Mouse (Mus musculus) gastrocnemius, postnatal 4 days (tissue): ENCODE results near the gene Slit3. TPM values are rescaled to one million over a fixed set of nuclear protein-coding genes. Genes with fewer than 3 reads are reported as not detected.
A peak's percentile ranks its signal among the peaks of the same experiment; 100 is the strongest.

Experiments
- DNase-seq, 2 experiments: peaks; one replicate each; pipeline ENCODE4 v3.0.0; 2021 to 2022; ENCODE audit warnings: low spot score in 2 of 2, mixed read lengths in 2 of 2
- total RNA-seq, 2 experiments: library from RNA; stranded (reverse); gene quantifications; 2 replicates each; pipeline ENCODE4 v1.2.3; 2021

Gene Slit3
- total RNA-seq, 2 experiments from 2014 or later, result 17.0 to 24.0 TPM

GRCm38 (mm10) chr11:35264749-35265148, 143.7 kb downstream of the Slit3 start:
- no peak for DNase-seq

DNA sequence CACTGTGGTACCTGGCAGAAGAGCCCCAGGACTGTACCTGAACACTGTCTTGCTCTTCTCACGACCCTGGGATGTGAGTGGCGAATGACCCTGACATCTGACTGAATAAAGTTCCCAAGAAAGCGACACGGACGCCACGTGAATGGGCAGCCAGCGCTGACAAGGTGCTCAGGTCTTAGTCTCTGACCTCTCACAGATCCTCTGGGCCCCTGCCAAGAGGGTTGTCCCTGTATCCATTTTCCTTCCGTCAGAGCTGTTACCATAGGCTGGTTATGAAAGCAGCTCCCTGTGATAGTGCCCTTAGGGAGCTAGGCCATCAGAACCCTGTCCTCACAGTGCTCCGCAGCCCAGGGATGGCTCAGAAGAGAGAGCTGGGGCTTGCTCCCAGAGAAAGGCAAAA, 149.4 kb downstream of the Slit3 start:
- no peak for DNase-seq

GRCm38 (mm10) chr11:35273416-35273815, 152.4 kb downstream of the Slit3 start:
- DNase-seq, result peak in 1 of 2 experiments; percentile 23

DNA sequence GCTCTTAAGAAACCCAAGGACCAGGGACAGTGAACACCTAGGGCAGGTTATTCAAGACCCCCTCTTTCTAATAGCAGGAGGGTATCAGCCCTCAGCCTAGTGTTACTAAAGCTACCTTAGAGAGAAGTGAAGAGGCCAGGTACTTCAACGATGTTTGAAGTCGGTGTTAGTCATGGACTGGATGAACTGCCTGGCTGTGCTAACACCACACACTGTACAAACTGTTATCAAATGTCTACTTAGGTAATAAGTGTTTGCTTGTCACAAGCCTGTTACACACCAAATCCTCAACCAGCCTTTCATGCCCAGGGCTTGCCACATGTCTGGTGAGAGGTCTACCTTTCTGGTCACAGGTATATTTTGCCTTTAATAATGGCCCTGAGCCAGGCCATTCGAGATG, 153.0 kb downstream of the Slit3 start:
- DNase-seq, result no peak

DNA sequence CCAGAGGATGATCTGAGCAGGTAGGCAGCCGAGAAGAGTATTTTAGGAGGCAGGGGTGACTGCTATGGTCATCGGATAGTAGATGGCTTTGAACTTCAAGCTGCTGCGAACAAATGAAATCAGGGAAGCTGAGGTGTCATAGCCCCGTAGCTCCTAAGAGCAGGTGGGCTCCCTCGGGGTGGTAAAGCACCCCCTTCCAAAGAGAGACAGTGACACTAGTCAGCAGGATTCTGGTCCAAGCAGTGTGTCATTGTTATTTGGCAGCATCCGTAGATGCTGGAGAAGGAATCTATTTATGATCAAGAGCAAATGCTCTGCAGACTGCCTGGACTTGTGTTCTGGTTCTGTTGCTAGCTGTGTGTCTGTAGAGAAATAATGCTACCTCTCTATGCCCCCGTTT, 154.3 kb downstream of the Slit3 start:
- no peak for DNase-seq

DNA sequence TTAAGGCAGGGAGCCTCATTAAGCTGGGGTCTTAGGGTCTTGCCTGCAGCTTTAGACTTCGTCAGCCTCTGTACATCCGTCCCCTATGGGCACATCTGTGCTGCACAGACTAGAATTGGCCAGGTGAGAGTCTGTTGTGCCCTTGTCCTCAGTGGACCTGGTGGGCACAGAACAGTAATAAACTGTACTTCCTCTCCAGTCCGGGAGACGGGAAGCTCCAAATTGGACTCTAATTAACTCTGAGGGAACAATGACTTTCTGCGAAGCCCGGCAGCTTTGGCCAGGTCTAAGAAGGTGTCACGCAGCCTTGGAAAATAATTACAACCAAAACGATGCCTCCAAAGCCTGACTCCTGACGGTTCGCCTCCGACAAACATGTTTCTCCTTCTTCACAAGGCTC, 155.0 kb downstream of the Slit3 start:
- DNase-seq, result no peak

- no peak for DNase-seq
Measured at GRCm38 (mm10) chr11:35278128-35278769, 157.2 kb downstream of the Slit3 start.

DNA sequence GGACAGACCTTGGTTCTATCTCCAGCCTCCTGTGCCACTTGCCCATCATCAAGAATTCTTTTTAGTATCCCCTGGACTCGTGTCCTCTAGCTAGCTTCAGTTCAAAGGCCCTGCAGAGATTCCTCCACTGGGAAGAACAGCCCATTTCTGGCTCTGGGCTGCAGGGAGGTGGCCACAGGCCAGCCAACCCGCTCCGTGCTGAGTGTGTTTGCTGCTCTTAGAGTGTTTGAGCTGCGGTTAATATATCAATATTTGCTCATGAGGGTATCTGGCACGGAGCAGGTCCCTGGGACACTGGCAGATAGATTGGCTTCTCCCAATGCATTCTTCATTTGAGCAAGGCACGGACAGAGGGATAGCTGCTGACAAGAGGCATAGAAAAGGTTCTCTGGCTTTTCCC, 159.8 kb downstream of the Slit3 start:
- no peak for DNase-seq

DNA sequence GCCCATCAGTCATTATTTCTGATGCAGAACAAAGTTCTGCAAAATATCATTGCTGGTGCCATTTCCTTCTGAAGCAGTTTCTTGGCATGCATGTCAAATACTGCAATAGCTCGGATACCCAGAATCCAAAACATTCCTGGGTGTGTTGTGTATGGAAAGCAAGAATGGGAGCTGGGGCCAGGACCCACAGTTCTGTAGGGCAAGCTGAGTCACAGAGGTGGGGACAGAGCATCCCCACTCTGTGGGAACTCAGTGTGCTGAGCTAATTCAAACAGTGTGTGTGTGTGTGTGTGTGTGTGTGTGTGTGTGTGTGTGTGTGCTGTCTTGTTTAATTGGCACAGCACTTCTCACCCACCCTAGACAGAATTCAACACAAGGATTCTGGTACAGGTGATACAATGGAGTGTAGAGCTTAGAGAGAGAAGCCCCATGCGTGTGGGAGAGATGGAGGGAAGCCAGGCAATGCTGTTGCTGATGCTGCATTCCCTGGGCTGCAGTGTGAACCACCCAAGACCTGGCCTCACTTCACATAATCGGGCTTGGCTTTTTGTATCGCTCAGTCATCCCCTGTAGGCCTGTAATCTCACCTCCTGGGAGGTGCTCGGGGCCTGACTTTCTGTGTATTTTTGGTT, 161.1 kb downstream of the Slit3 start:
- no peak for DNase-seq

DNA sequence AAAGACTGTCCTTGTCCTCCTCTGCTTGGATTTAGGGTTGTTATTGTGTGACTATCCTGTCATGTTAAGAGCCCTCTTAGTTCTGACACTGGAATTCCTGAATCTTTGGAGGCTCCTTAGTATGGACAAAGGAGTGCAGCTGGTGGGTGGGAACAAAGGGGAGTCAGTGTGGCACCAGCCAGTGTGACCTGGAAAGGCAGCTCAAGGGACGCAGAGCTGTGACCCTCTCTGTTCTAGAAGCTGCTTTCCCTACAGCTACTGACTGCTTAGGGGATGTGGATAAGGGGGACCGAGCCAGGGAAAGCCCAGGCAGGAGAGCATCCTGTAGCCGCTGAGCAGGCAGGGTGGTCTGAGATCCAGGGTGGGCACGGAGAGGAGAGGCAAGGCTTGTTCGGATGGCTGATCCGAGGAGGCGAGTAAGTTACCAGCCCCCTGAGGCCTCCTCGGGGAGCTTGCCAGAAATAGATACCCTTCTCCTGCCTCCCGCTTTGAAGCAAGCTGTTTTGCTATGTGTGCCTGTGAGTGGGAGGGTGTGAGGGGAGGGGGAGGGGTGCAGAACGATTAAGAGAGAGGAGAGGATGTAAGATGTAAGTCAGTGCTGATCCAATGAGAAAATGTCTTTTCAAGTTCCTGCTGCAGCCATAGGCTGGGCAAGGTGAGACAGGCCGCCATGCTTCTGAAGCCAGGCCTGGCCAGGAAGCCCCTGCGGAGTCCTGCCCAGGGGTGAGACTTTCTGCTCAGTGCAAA, 162.0 kb downstream of the Slit3 start:
- DNase-seq, result no peak

DNA sequence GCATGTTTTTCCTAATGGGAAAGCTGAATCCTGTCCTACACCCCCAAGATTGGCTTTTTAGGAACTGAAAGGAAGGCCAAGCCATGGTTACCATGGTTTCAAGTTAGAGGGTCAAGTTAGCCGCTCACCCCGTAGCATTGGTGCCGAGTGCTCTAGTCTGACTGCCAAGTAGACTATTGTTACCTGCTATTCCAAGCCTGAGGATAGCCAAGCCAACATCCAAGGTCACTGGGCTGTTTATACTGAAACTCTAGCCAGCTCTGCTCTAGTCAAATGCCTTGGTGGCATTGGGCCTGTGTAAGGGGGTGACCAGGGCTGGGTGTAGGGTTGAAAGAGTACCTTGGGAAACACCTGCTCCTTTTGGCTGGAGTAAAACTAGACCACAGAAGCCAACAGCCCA, 162.7 kb downstream of the Slit3 start:
- DNase-seq, result no peak

DNA sequence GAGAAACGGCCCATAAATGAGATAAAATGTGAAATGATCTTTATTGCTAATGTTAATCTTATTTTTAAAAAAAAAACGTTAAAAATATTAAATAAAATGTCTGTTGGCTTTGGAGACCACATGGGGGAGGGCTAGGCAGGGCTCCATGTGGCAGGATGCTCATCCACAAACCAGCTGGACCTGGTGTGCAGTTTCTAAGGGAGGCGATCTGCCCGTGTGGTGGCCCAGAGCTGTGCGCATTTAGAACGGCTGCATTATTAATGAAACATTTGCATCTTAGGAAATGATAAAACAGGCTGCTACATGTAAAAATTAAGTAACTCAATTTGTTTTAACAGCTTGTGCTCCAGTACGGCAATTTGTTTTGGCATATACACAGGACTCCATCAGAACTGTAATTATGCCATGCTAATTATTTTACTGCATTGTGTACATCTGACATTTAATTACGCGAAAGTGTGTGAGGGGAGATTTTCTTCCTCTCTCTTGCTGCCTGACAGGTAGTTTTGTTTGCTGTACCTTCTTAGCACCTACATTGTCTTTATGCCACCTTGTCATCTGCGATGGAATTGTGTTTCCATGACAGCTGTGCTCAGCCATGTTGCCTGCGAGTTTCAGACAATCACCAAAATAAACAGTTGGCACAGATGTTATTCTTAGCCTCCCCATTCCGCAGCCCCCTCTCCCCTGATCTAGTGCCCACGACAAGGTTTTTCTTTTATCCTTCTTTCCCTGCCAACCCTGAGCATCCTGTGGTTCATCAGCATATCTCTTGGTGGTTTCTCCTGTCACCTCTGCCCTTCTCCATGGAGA, 165.8 kb downstream of the Slit3 start:
- DNase-seq, result no peak

DNA sequence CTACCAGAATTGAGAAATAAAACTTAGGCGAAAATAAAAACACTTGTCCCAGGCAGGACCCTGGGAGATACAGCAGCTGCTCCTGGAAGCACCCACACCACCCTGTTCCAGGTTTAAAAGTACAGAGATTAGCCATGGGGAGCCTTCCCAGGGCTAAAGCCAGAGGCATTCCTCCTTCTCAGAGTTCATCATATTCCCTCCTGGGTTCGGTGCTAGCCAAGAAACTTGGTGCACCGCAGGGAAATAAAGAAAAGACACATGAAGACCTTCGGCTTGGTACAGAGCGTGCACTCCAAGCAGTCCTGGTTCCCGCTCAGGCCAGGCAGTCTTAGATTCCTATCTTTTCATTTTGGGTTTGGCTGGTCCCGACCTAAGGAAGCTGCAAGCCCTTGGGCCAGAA, 167.0 kb downstream of the Slit3 start:
- DNase-seq, result no peak

- DNase-seq, result no peak
Measured at GRCm38 (mm10) chr11:35288761-35289278, 167.8 kb downstream of the Slit3 start.

DNA sequence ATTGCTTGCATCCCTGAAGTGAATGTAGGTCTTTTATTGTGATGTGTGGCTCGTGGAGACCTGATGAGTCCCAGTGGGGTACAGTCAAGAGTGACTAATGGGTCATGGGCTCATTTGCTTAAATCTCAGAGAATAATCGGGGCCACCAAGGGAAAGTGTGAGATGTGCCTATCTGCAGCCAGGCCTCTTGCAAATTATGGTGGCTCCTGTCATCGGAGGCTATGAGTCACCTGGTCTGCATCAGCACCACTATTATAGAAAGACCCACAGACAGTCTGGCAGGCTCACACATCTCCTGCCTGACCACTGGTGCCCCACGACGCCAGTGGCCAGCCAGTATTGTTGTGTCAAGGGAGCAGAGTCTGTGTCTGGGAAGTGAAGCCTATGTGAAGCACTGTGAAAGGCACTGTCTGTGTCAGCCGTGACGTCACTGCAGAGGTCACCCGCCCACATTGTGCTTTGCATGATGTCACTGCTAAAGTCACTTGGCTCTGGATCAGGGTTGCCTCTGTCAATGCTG, 171.3 kb downstream of the Slit3 start:
- no peak for DNase-seq

DNA sequence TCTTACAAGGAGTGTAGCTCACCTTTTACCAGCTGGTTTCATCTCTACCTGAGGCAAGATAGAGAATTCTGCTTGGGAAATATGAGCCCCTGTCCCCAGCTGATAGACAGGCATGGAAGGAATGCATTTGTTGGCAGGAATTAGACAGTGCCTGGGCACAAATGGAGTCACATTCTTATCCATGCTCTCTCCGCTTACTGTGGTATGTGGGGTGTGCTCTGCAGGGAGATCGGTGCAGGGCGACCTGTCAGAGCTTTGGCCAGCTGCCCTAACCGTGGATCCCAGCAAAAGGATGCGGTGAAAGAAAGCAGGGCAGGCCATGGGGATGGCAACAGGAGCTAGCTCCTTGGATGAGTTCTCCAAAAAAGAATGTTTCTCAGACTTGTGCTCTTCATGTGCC, 172.2 kb downstream of the Slit3 start:
- no peak for DNase-seq

GRCm38 (mm10) chr11:35294670-35295069, 173.6 kb downstream of the Slit3 start:
- DNase-seq, result no peak

DNA sequence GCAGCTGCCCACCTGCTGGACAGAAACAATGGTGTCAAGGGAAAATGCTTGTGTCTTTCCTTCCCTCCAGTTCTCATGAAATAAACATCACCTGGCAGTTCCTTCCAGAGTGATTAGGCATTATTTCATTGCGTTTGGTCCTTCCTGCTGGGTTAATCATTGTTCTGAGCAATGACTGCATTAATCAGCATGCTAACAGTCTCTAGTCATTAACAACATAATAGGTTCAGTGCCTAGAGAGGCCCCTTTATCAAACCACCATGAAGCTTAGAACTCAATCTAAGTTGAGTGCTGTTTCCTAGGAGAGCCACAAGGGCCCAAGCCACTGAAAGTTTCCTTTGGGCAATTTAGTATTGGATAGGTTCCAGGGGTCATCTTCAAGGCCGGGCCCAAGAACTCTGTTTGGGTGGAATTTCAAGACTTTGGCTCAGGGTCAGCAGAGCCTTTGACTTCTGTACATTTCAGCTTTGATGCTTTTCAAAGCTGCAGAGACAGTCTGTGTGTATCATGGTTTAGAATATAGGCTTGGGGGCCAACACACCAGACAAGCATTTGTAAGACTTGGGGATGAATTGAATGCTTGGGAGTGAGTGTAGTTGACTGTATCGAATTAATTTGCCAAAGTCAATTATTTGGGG, 174.3 kb downstream of the Slit3 start:
- DNase-seq, result no peak

- DNase-seq, result no peak
Measured at GRCm38 (mm10) chr11:35296803-35297202, 175.8 kb downstream of the Slit3 start.

DNA sequence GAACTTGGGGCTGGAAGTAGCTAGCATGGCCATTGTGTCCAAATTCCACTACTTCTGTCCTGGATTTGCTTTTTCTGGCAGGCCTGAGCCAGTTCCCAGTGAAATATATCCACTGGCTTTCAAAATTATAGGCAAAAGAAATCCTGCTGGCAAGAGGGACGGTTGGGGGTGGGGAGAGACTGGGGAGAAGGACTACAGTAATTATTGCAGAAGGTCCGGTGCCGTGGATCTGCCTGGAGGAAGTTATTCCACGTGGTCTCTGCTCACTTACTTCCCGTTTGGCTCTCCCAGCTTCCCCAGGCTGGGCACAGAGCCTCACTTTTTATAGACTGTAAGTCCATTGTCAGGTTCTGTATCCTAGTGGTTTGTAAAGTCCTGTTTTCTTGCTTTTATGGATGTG, 176.3 kb downstream of the Slit3 start:
- DNase-seq, result peak; percentile 51 to 77

DNA sequence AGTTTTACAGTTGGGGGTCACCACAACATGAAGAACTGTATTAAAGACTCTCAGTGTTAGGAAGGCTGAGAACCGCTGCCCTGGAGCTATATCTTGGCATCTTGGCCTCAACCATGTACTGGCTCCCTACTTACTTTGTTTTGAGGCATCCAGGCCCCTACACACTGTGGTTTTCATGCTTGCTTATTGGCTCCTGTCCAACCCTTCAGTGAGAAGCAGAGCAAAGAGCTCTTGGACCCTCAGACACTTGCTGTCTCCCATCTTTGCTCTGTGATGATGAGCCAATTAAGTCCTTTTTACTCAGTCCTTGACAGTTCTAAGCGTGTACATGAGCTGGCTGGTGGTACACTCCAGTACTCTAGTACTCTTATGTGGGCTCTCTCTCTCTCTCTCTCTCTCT, 177.5 kb downstream of the Slit3 start:
- no peak for DNase-seq
